Mouse (Mus musculus): ENCODE data around the gene Sap30bp.

GRCm38 (mm10) chr11:116007095-116007850 is 74.2 kb downstream of the Sap30bp start:
- TF ChIP-seq CTCF (IDR thresholded peaks at IDR 0.05; ENCODE audit: borderline replicate concordance, insufficient read depth, low read depth, low read length) (no peak), POLR2A (IDR thresholded peaks at IDR 0.05; ENCODE audit: borderline replicate concordance, insufficient read depth, low read length) (no peak)
